Mouse (Mus musculus) fibroblast of lung, adult 2 months (primary cell): ENCODE measurements around the gene Gm9611.
"Not testable (repeated sequence)": the region's sequence is repeated elsewhere in the genome, so short reads cannot be mapped to it uniquely, and the experiment has no call there.

Source experiments
- DNase-seq: peaks from one replicate; pipeline ENCODE4 v3.0.0-alpha.2; 2011; ENCODE audit warnings: low read depth

Gene Gm9611

DNA sequence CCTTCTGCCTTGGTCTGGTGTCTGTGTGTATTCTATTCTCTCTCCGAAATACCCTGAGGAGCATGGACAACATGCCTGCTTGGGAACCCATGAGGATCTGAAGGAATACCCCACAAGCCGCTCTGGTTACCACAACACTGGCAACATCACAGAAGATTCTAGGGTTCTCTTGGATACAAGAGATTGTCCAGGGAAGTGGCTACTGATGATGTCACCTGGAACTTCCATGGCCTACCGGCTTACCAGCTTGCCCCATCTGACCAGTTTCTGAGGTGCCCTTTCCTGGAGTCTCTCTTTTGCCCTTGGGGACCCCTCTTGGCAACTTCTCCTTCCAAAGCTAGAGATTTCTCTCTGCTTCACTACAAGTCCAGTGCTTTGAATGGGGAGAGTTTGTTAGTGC lies at the start of gene Gm9611:
Gene Gm9611 (minus strand): TSS at position 101 of the 400 bp plus-strand sequence.
- DNase-seq = not testable (repeated sequence)

DNA sequence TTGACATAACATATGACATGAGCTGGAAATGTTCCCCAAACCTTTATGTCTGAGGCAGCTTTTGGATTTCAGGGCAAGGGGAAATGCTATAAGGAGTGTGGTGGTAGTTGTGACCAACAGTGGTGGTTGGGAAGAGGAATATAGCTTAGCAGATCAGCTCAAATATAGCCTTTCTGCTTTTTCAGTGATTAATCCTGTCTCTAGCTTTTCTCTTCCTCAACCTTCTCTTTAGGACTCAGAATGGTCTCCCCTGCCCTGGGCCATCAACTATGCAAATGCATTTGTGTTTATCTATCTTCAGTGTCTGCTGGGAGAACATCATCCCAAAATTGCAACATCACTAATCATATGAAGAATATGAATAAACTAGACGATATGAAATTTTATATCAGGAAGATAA lies 12.8 kb upstream of the Gm9611 start, which contains the start of gene Gm7995:
Gene Gm7995 (plus strand): TSS at position 301 of the 400 bp plus-strand sequence.
- DNase-seq = not testable (repeated sequence)

DNA sequence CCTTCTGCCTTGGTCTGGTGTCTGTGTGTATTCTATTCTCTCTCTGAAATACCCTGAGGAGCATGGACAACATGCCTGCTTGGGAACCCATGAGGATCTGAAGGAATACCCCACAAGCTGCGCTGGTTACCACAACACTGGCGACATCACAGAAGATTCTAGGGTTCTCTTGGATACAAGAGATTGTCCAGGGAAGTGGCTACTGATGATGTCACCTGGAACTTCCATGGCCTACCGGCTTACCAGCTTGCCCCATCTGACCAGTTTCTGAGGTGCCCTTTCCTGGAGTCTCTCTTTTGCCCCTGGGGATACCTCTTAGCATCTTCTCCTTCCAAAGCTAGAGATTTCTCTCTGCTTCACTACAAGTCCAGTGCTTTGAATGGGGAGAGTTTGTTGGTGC lies 37.2 kb downstream of the Gm9611 start, which contains the start of gene Gm17026:
Gene Gm17026 (minus strand): TSS at position 101 of the 400 bp plus-strand sequence.
- not testable (repeated sequence) for DNase-seq
